Mouse (Mus musculus) B cell, adult (primary cell): ENCODE measurements around the gene Rgr. TPM values are rescaled to one million over a fixed set of nuclear protein-coding genes. Genes with fewer than 3 reads are reported as not detected.

Experiments
- total RNA-seq: library from RNA; stranded (reverse); gene quantifications from 4 replicates; pipeline ENCODE4 v1.2.4, GENCODE M21; 2023; ENCODE audit not compliant: inconsistent age

Rgr gene
- not detected in 4 replicates for total RNA-seq

DNA sequence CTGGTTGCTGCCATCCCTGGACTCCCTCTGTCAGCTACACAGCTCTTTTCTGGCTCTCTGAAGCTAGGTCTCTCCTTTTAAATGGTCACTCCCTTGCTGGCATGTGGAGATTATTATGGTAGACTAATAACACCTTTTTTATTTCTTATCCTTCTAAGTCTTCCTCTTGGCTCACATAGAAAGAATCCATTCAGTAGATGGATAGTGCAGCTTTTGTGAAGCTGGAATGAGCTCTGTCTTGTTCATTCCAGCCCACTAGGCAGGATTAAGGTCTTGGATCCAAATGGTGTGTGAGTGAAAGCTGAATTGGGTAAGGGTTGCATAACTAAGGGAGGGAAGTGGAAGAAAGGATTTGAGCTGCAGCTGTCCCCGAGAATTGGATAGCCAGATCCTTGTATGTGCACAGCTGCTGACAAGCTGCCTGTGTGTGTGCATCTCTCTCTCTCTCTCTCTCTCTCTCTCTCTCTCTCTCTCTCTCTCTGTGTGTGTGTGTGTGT, at the start of gene Rgr:
TSS of gene Rgr (minus strand) at position 51 of the 497 bp plus-strand sequence.

DNA sequence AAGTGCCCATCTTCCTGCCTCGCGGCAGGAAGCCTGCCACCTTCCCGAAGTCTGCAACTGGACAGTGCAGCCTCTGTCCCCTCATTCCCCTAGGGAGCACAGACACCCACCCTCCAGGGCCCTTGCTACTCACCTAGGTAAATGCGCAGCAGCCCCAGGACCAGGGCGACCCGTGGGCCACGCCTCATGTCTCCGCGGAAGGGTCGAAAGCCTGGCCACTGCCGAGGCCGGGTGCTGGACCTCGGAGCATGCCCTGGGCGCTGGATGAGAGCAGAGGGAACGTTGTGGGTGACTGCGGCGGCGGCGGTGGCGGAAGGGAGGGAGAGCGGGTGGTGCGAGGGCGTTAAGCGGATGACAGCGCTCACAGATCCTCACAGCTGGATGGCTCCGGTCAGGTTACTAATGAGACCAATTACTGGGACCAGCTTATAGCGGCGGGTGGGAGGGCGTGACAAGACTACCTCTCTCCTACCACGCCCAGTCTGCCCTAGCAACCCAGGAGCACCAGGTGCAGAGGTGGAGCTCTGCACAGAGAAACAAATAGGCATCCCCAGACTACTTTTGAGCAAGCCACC, 49.3 kb upstream of the Rgr start, which contains the start of gene Cdhr1:
TSS of gene Cdhr1 (minus strand) at position 392 of the 575 bp plus-strand sequence.

DNA sequence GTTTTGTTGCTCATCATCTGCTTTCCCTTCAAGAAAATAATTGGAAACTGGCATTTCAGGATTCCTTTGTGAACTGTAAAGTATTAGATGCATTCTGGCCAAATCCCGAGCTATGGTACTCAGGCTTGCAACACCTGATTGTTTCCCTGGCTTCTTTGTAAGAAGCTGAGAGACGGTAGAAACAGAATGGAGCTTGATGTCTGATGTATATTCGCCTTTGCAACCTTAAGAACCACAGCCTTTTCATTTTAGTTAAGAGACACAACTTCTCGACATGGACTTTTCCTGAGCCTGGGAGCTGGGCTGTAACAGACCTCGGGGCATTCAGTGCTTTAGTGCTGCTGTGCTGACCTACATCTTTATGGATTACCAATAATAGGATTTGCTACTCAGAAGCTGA, 18.9 kb upstream of the Rgr start, which contains the start of gene Lrit2:
TSS of gene Lrit2 (plus strand) at position 301 of the 400 bp plus-strand sequence.

Other genes starting within 250 kb of the Rgr start
- gene Ccser2, start 80.2 kb downstream of the Rgr start, total RNA-seq = 30.9 to 35.7 TPM (median 34.8 TPM) in 4 replicates
- not detected in 4 replicates for gene Lrit1, start 5.9 kb upstream of the Rgr start, total RNA-seq
- not detected in 4 replicates for gene Lrit2, start 19.0 kb upstream of the Rgr start, total RNA-seq
- gene Cdhr1, start 49.4 kb upstream of the Rgr start, total RNA-seq = 0.12 TPM in 1 of 4 replicates, not detected in the others
- not detected in 4 replicates for gene 2610528A11Rik, start 65.1 kb upstream of the Rgr start, total RNA-seq
- 288 to 312 TPM (median 305 TPM) in 4 replicates for gene Ghitm, start 86.3 kb upstream of the Rgr start, total RNA-seq